Comparison of ENCODE assay signal across 21 mouse cellular contexts in genomic region chr5:74949298-74949697, GRCm38 (mm10).
DNase-seq lines count a peak whose midpoint lies in the region; ATAC-seq lines count a peak whose summit lies in the region.
"Had no signal": no experiment of that assay in that cellular context is flagged by ENCODE, and none has a peak within 500 bp of the region (broad histone marks: within the 10 kb centered on the region; RNA-seq: fewer than 3 reads in every experiment).

No protein-coding gene starts in this region.

- H3K4me2 ChIP-seq in forebrain, embryonic 13.5 days = no peak overlapping the region
- H3K4me2 ChIP-seq: embryonic facial prominence, embryonic 12.5 days; hindbrain, embryonic 12.5 days had no signal

- peak; percentile 56 to 65 for DNase-seq in left cerebral cortex, adult 18-20 months (ENCODE audit: low spot score in 2 of 2)
- DNase-seq in left cerebral cortex, adult 11 months (ENCODE audit: low spot score) = no peak
- peak; percentile 28 to 54 for DNase-seq in right cerebral cortex, adult 2 months (ENCODE audit: low spot score in 2 of 2)
- no peak for DNase-seq in right cerebral cortex, postnatal 4 days
- peak; percentile 19 to 57 for DNase-seq in right cerebral cortex, postnatal 36 days (ENCODE audit: low spot score in 2 of 2)
- DNase-seq: adrenal gland, adult 8-10 months; adrenal gland, postnatal 36 days; cerebellum, adult 11-12 months; cerebellum, adult 9-10 months; cerebellum, postnatal 25 days; gastrocnemius, postnatal 10 days; heart, adult 18-20 months; heart, postnatal 10 days; heart, postnatal 4 days had no signal

- no peak overlapping the region for H3K4me3 ChIP-seq in forebrain, embryonic 13.5 days
- H3K4me3 ChIP-seq: embryonic facial prominence, embryonic 12.5 days; heart, embryonic 10.5 days; hindbrain, embryonic 12.5 days had no signal

- H3K36me3 ChIP-seq in forebrain, embryonic 13.5 days (ENCODE audit: poor library complexity, severe bottlenecking) = no peaks in the 10 kb centered on the region
- H3K36me3 ChIP-seq: embryonic facial prominence, embryonic 12.5 days; G1E; heart, embryonic 10.5 days; hindbrain, embryonic 12.5 days had no signal

- 76% methylated on average over 7 of the region's 7 CpGs for WGBS in forebrain, embryonic 13.5 days

- 0 out of 2 replicates have a peak, but pooled peaks cover under 1% of the 10 kb centered on the region for H3K4me1 ChIP-seq in forebrain, embryonic 13.5 days
- H3K4me1 ChIP-seq: hindbrain, embryonic 12.5 days had no signal

- no peak for ATAC-seq in forebrain, embryonic 13.5 days
- ATAC-seq: forebrain, embryonic 16.5 days; hindbrain, embryonic 16.5 days had no signal

- no peak overlapping the region for H3K27ac ChIP-seq in forebrain, embryonic 13.5 days
- H3K27ac ChIP-seq: embryonic facial prominence, embryonic 12.5 days; heart, embryonic 10.5 days; hindbrain, embryonic 12.5 days had no signal

- peaks cover 56% of the 10 kb centered on the region for H3K27me3 ChIP-seq in forebrain, embryonic 13.5 days
- H3K27me3 ChIP-seq: embryonic facial prominence, embryonic 12.5 days had no signal

- H3K9me3 ChIP-seq in forebrain, embryonic 13.5 days (replicated peaks) = no peaks in the 10 kb centered on the region
- H3K9me3 ChIP-seq: embryonic facial prominence, embryonic 12.5 days; G1E; heart, embryonic 10.5 days; hindbrain, embryonic 12.5 days had no signal

- H3K9ac ChIP-seq in forebrain, embryonic 13.5 days = no peak overlapping the region
- H3K9ac ChIP-seq: embryonic facial prominence, embryonic 12.5 days; hindbrain, embryonic 12.5 days had no signal

Comparison
In these comparisons a context has a peak if more than half of its experiments do, and no peak if none do; other contexts are left out.
1. DNase-seq: peak in left cerebral cortex, adult 18-20 months (2 of 2), right cerebral cortex, adult 2 months (2 of 2) and right cerebral cortex, postnatal 36 days (2 of 2); none in left cerebral cortex, adult 11 months (single experiment) and right cerebral cortex, postnatal 4 days (single experiment).